Mouse (Mus musculus): ENCODE results near the gene Tmbim6. TPM values are rescaled to one million over a fixed set of nuclear protein-coding genes. Genes with fewer than 3 reads are reported as not detected.

Gene Tmbim6
- polyA plus RNA-seq, 1 experiment from 2014 or later = 530 TPM

Other genes with a start within 250 kb of the Tmbim6 start
- gene Kcnh3, start 168.0 kb upstream of the Tmbim6 start, polyA plus RNA-seq (2015; fragmentation: Nextera tagmentation; extraction: Ambion mirVana) = 0.45 and 1.00 TPM in 2 replicates
- 119 and 121 TPM in 2 replicates for gene Mcrs1, start 140.9 kb upstream of the Tmbim6 start, polyA plus RNA-seq (2015; fragmentation: Nextera tagmentation; extraction: Ambion mirVana)
- gene Prpf40b, start 97.8 kb upstream of the Tmbim6 start, polyA plus RNA-seq (2015; fragmentation: Nextera tagmentation; extraction: Ambion mirVana) = 35.0 and 42.6 TPM in 2 replicates
- gene Fam186b, start 97.0 kb upstream of the Tmbim6 start, polyA plus RNA-seq (2015; fragmentation: Nextera tagmentation; extraction: Ambion mirVana) = 0.18 TPM in 1 of 2 replicates, not detected in the other
- gene Fmnl3, start 22.4 kb upstream of the Tmbim6 start, polyA plus RNA-seq (2015; fragmentation: Nextera tagmentation; extraction: Ambion mirVana) = 16.3 and 17.3 TPM in 2 replicates
- gene Nckap5l, start 64.9 kb downstream of the Tmbim6 start, polyA plus RNA-seq (2015; fragmentation: Nextera tagmentation; extraction: Ambion mirVana) = 4.7 and 5.9 TPM in 2 replicates
- gene Bcdin3d, start 81.8 kb downstream of the Tmbim6 start, polyA plus RNA-seq (2015; fragmentation: Nextera tagmentation; extraction: Ambion mirVana) = 13.2 and 15.6 TPM in 2 replicates
- gene Faim2, start 135.3 kb downstream of the Tmbim6 start, polyA plus RNA-seq (2015; fragmentation: Nextera tagmentation; extraction: Ambion mirVana) = 0.60 and 0.61 TPM in 2 replicates
- 0.11 TPM in 1 of 2 replicates, not detected in the other for gene Aqp2, start 186.2 kb downstream of the Tmbim6 start, polyA plus RNA-seq (2015; fragmentation: Nextera tagmentation; extraction: Ambion mirVana)
- 0.65 and 1.1 TPM in 2 replicates for gene Aqp5, start 197.9 kb downstream of the Tmbim6 start, polyA plus RNA-seq (2015; fragmentation: Nextera tagmentation; extraction: Ambion mirVana)
- gene Aqp6, start 208.5 kb downstream of the Tmbim6 start, polyA plus RNA-seq (2015; fragmentation: Nextera tagmentation; extraction: Ambion mirVana) = not detected in 2 replicates